Mouse (Mus musculus) liver, adult (tissue): ENCODE data around the gene Gatd1.

Source experiments
- GATA4 ChIP-seq: IDR thresholded peaks from 2 replicates; pipeline ENCODE4 v1.6.1; 2014; ENCODE audit warnings: mild to moderate bottlenecking, low read length; ENCODE audit not compliant: insufficient replicate concordance

Gatd1 gene

DNA sequence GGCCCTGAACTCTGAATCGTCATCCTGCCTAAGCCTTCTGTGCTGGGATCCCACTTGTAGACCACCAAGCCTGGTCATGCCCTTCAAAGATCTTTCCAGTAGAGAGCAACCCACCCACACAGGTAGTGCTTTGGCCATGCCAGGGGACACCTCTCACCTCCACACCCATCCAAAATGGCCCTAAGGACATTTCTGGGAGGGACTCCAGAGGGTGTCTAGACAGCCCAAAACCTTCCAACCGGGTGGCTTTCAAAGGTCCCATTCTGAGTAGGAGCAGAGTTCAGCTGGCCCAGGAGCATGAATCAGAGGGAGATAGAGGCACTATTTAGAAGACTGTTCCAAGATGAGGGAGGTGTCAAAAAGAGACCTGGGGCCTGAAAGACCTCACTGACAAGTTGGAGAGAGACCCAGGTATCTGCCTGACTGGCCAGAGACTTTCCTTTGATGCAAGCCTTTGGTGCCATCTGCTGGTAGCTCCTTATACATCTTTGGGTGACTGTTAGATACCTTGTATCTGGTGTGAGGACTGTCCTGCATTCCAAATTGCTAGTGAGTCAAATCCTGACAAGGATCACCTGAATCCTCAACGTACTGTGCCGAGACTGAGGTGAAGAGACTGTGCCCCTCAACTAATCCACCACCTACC is 50.7 kb downstream of the Gatd1 start:
- TF ChIP-seq GATA4: no peak

DNA sequence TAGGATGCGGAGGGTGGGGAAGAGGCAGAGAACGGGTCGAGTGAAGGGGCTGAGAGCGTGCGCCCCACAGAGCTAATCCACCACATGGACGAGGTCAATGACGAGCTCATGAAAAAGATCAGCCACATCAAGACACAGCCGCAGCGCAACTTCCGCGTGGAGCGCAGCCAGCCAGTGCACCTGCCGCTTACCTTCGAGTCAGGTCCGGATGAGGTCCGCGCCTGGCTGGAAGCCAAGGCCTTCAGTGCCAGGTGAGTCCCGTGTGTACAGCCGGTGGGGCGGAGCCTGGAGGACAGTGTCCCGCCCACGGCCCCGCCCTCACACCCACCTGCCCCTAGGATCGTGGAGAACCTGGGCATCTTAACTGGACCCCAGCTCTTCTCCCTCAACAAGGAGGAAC is 52.4 kb downstream of the Gatd1 start:
- no peak for TF ChIP-seq GATA4
